Mouse (Mus musculus) spleen, adult 2 months (tissue): Measurements from ENCODE around the gene Zfp422.

Experiments used
- CTCF ChIP-seq: fragments of 200-500 bp; IDR thresholded peaks from 2 replicates; pipeline ENCODE4 v1.5.1; 2011; ENCODE audit warnings: mild to moderate bottlenecking, inconsistent platforms; ENCODE audit not compliant: insufficient read depth, insufficient read length, insufficient replicate concordance; ENCODE audit errors: extremely low read depth
- POLR2A ChIP-seq: fragments of 200-500 bp; IDR thresholded peaks from 2 replicates; pipeline ENCODE4 v1.6.1; 2011; ENCODE audit warnings: low read depth, low read length, inconsistent platforms

- no peak for TF ChIP-seq CTCF
- no peak for TF ChIP-seq POLR2A
Observed at GRCm38 (mm10) chr6:116639663-116640062, 10.9 kb upstream of the Zfp422 start.
